ENCODE assay signal across 14 mouse cellular contexts in the genomic region with DNA sequence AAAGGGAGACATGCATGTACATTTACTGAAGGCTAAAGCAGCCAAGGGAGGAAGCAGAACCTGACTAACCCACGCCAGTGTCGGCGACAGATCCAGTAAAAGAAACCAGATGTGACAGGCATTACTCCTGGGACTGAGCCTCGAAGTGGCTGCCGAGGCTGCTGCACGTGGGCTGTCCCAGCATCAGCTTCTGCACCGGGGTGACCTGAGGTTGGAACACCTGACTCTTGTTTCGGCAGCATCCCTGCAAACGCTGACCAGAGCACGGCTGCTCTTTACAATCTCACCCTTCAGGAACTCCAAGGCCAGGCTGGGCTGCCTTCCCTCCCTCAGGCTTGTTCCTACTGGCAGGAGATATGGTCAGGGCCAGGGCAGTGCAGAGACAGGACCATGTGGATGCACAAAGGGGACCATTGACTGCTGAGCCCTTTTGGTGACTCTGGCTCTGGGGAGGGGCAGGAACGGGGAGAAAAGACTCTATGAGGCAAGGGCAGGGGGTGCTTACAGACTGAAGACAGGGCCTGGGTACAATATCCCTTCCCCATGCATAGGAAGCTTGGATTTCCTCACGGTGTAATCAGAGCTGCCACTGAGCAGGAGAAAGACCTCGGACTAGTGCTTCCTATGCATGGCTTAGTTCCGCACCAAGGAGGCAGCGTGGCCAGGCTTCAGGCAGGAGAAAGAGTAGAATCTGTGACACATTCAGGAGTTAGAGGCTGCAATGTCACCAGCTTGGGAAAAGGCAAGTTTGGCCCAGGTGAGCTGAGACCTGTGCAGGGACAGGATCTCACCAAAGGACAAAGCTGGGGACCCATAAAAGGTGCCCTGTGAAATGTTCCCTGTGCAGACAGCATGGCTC. TPM values are rescaled to one million over a fixed set of nuclear protein-coding genes. Genes with fewer than 3 reads are reported as not detected.
DNase-seq lines count a peak whose midpoint lies in the region; ATAC-seq and TF ChIP-seq lines count a peak whose summit lies in the region.
"Had no signal": no experiment of that assay in that cellular context is flagged by ENCODE, and none has a peak within 500 bp of the region (broad histone marks: within the 10 kb centered on the region; RNA-seq: fewer than 3 reads in every experiment).

No protein-coding gene starts in this region.

- H3K4me1 ChIP-seq in hindbrain, embryonic 10.5 days (replicated peaks), result peaks cover 46% of the 10 kb centered on the region
- peaks cover 5% of the 10 kb centered on the region; the same call in 1 of the 2 replicates for H3K4me1 ChIP-seq in hindbrain, postnatal 0 days (ENCODE audit: insufficient read depth, low read length)
- peaks cover 60% of the 10 kb centered on the region for H3K4me1 ChIP-seq in limb, embryonic 14.5 days (ENCODE audit: control insufficient read depth, insufficient read depth, low read length)

- H3K27ac ChIP-seq in hindbrain, embryonic 10.5 days, result peak overlapping the region; percentile 64
- no peak overlapping the region for H3K27ac ChIP-seq in hindbrain, postnatal 0 days
- peak overlapping the region; percentile 99 for H3K27ac ChIP-seq in limb, embryonic 14.5 days (replicated peaks; ENCODE audit: low read depth, low read length)

- H3K36me3 ChIP-seq in hindbrain, embryonic 10.5 days, result no peaks in the 10 kb centered on the region
- H3K36me3 ChIP-seq in hindbrain, postnatal 0 days (ENCODE audit: insufficient read depth, low read length), result no peaks in the 10 kb centered on the region
- H3K36me3 ChIP-seq in limb, embryonic 14.5 days (ENCODE audit: control insufficient read depth, insufficient read depth, low read length), result no peaks in the 10 kb centered on the region
- H3K36me3 ChIP-seq: heart, embryonic 15.5 days had no signal

- TF ChIP-seq CTCF in hindbrain, postnatal 0 days (IDR thresholded peaks at IDR 0.05; ENCODE audit: low read depth), result no peak

- WGBS in hindbrain, embryonic 10.5 days, result 60% methylated on average over 15 of the region's 15 CpGs
- WGBS in hindbrain, postnatal 0 days, result 68% methylated on average over 15 of the region's 15 CpGs
- 25% methylated on average over 15 of the region's 15 CpGs for WGBS in limb, embryonic 14.5 days

- no peak for TF ChIP-seq POLR2A in limb, embryonic 14.5 days (IDR thresholded peaks at IDR 0.05; ENCODE audit: borderline replicate concordance, extremely low read depth, insufficient read depth, insufficient read length)

- H3K4me2 ChIP-seq in hindbrain, postnatal 0 days (ENCODE audit: low read depth, low read length), result no peak overlapping the region
- 0 out of 2 replicates have a peak overlapping the region, but pooled peaks have one; percentile 49 for H3K4me2 ChIP-seq in limb, embryonic 14.5 days (replicated peaks; ENCODE audit: low read depth, low read length, severe bottlenecking)
- H3K4me2 ChIP-seq: heart, embryonic 15.5 days had no signal

- 0 out of 2 replicates have a peak overlapping the region, but pooled peaks have one; percentile 1 for H3K4me3 ChIP-seq in hindbrain, embryonic 10.5 days
- H3K4me3 ChIP-seq in hindbrain, postnatal 0 days (ENCODE audit: low read length), result no peak overlapping the region
- H3K4me3 ChIP-seq in limb, embryonic 14.5 days (replicated peaks; ENCODE audit: low read length), result no peak overlapping the region
- H3K4me3 ChIP-seq: heart, embryonic 15.5 days had no signal

- no peaks in the 10 kb centered on the region for H3K9me3 ChIP-seq in hindbrain, embryonic 10.5 days
- H3K9me3 ChIP-seq in hindbrain, postnatal 0 days (ENCODE audit: low read length), result no peaks in the 10 kb centered on the region
- H3K9me3 ChIP-seq in limb, embryonic 14.5 days (ENCODE audit: control insufficient read depth, low read length), result no peaks in the 10 kb centered on the region
- H3K9me3 ChIP-seq: heart, embryonic 15.5 days had no signal

- DNase-seq in adrenal gland, adult (ENCODE audit: inconsistent age in 2 of 2, low spot score in 1 of 2), result peak; percentile 19 to 46
- no peak for DNase-seq in adrenal gland, adult 18-20 months (ENCODE audit: low spot score in 2 of 2)
- peak; percentile 28 for DNase-seq in hindbrain, embryonic 10.5 days (ENCODE audit: low spot score)
- no peak for DNase-seq in hindbrain, postnatal 0 days (ENCODE audit: low spot score)
- peak; percentile 39 for DNase-seq in embryo, embryonic 10.5 days (ENCODE audit: low spot score)
- DNase-seq in limb, embryonic 14.5 days (ENCODE audit: low spot score), result no peak
- no peak for DNase-seq in Muller cell, postnatal 12 days (ENCODE audit: inconsistent ontology term)
- no peak for DNase-seq in thymus, postnatal 4 days
- DNase-seq: cerebellum, adult 8-10 months; kidney, adult 8-10 months; layer of hippocampus, postnatal 36 days; thymus, adult 18-20 months had no signal

- H3K27me3 ChIP-seq in hindbrain, embryonic 10.5 days (ENCODE audit: insufficient read depth, poor library complexity, severe bottlenecking), result no peaks in the 10 kb centered on the region
- H3K27me3 ChIP-seq in hindbrain, postnatal 0 days (ENCODE audit: insufficient read depth, low read length), result no peaks in the 10 kb centered on the region
- H3K27me3 ChIP-seq in limb, embryonic 14.5 days (ENCODE audit: control insufficient read depth, insufficient read depth, low read length), result no peaks in the 10 kb centered on the region

- no peak for ATAC-seq in hindbrain, postnatal 0 days
- ATAC-seq in limb, embryonic 14.5 days (ENCODE audit: low FRiP score, low read depth), result no peak
- ATAC-seq: forebrain, embryonic 16.5 days had no signal

- no peak overlapping the region for H3K9ac ChIP-seq in hindbrain, postnatal 0 days (replicated peaks; ENCODE audit: low read length)
- no peak overlapping the region for H3K9ac ChIP-seq in limb, embryonic 14.5 days (ENCODE audit: low read depth, low read length, severe bottlenecking)
- H3K9ac ChIP-seq: heart, embryonic 15.5 days had no signal

RNA-seq across cellular contexts. Expression of a gene that starts 35.1 kb away (rescaled TPM):
- total RNA-seq in adrenal gland, adult 18-20 months (2021), result 10 to 100 TPM; 46.6 to 54.5 TPM
- 115 and 118 TPM in 2 replicates for polyA plus RNA-seq in hindbrain, embryonic 10.5 days (2016; fragmentation: Nextera tagmentation; extraction: Ambion mirVana)
- total RNA-seq in hindbrain, postnatal 0 days (2014; rRNA removed), result 51.2 and 61.4 TPM in 2 replicates
- polyA plus RNA-seq in hindbrain, postnatal 0 days (2015; fragmentation: Nextera tagmentation; extraction: Ambion mirVana), result 60.8 and 62.5 TPM in 2 replicates
- polyA plus RNA-seq in limb, embryonic 14.5 days (2012; rRNA removed), result 64.6 and 85.1 TPM in 2 replicates
- polyA plus RNA-seq in limb, embryonic 14.5 days (2014; fragmentation: Nextera tagmentation; extraction: Ambion mirVana), result 72.5 and 84.8 TPM in 2 replicates

Comparison
In these comparisons a context has a peak if more than half of its experiments do, and no peak if none do; other contexts are left out.
1. DNase-seq: peak in adrenal gland, adult (2 of 2), hindbrain, embryonic 10.5 days (single experiment) and embryo, embryonic 10.5 days (single experiment); none in adrenal gland, adult 18-20 months (0 of 2), hindbrain, postnatal 0 days (single experiment), limb, embryonic 14.5 days (single experiment), Muller cell, postnatal 12 days (single experiment) and thymus, postnatal 4 days (single experiment).